ENCODE assay signal across 26 mouse cellular contexts in the genomic region with DNA sequence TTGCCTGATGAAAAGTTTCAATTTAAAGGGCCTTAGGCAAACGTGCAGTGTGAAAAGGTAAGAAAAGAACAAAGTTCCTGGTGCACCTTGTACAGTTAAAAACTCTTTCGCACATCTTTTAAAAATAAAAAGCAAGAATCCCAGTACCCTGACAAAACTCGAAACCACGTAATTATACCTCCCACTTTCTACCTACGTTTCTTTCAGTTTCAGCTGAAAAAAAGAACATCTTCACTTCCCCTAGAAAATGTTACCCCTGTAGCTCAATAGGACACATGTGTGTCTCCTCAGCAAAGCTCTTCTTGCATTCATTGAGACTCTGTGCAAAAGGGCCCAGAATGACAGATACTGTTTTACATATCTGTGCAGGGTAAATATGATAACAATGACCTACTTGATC.
DNase-seq lines count a peak whose midpoint lies in the region; ATAC-seq lines count a peak whose summit lies in the region.
"Had no signal": no experiment of that assay in that cellular context is flagged by ENCODE, and none has a peak within 500 bp of the region (broad histone marks: within the 10 kb centered on the region; RNA-seq: fewer than 3 reads in every experiment).

No protein-coding gene starts in this region.

- H3K27ac ChIP-seq in heart, embryonic 12.5 days (ENCODE audit: poor library complexity, severe bottlenecking), result no peak overlapping the region
- H3K27ac ChIP-seq: embryonic facial prominence, embryonic 13.5 days; embryonic facial prominence, embryonic 15.5 days; forebrain, embryonic 10.5 days; forebrain, embryonic 12.5 days had no signal

- peak; percentile 77 for ATAC-seq in frontal cortex, adult (ENCODE audit: low TSS enrichment)
- no peak for ATAC-seq in heart, embryonic 12.5 days (ENCODE audit: insufficient number of reproducible peaks, low FRiP score)
- ATAC-seq: activated CD4-positive, CD25-positive, alpha-beta regulatory T cell, adult 4 months; forebrain, embryonic 14.5 days; forebrain, embryonic 16.5 days; Patski had no signal

- H3K4me1 ChIP-seq in heart, embryonic 12.5 days (replicated peaks), result no peaks in the 10 kb centered on the region
- H3K4me1 ChIP-seq: embryonic facial prominence, embryonic 13.5 days; embryonic facial prominence, embryonic 15.5 days; forebrain, embryonic 10.5 days; forebrain, embryonic 12.5 days had no signal

- no peaks in the 10 kb centered on the region for H3K27me3 ChIP-seq in splenic B cell, adult 2 months (ENCODE audit: control insufficient read depth, insufficient read depth, low read length, poor library complexity, severe bottlenecking)
- H3K27me3 ChIP-seq in heart, embryonic 12.5 days (replicated peaks), result no peaks in the 10 kb centered on the region
- H3K27me3 ChIP-seq: embryonic facial prominence, embryonic 13.5 days; embryonic facial prominence, embryonic 15.5 days; forebrain, embryonic 12.5 days; Patski had no signal

- no peak for DNase-seq in frontal cortex, postnatal 14 days (ENCODE audit: low spot score in 2 of 2)
- peak; percentile 54 for DNase-seq in brain, adult 2 months (ENCODE audit: low read depth, low spot score)
- peak; percentile 8 for DNase-seq in splenic B cell, adult 2 months (ENCODE audit: low read depth, low spot score)
- DNase-seq in layer of hippocampus, adult 9-10 months (ENCODE audit: low spot score), result no peak
- DNase-seq in spleen, adult 12 weeks (ENCODE audit: low spot score), result no peak
- DNase-seq: adrenal gland, adult 2 months; adrenal gland, postnatal 10 days; adrenal gland, postnatal 25 days; cerebellum, adult 18-20 months; cerebellum, adult 8-10 months; cerebellum, adult 9-11 months; cerebellum, postnatal 14 days; cerebellum, postnatal 36 days; embryo, embryonic 11 days had no signal

- 0 out of 2 replicates have a peak, but pooled peaks cover 3% of the 10 kb centered on the region for H3K9me3 ChIP-seq in heart, embryonic 12.5 days (replicated peaks)
- H3K9me3 ChIP-seq: embryonic facial prominence, embryonic 13.5 days; embryonic facial prominence, embryonic 15.5 days; forebrain, embryonic 12.5 days had no signal

- no peak overlapping the region for H3K4me3 ChIP-seq in heart, embryonic 12.5 days
- H3K4me3 ChIP-seq: embryonic facial prominence, embryonic 13.5 days; embryonic facial prominence, embryonic 15.5 days; erythroblast, embryonic 14.5 days; forebrain, embryonic 10.5 days; forebrain, embryonic 12.5 days had no signal

- no peaks in the 10 kb centered on the region for H3K36me3 ChIP-seq in splenic B cell, adult 2 months (ENCODE audit: control insufficient read depth, insufficient read depth, low read length, poor library complexity, severe bottlenecking)
- no peaks in the 10 kb centered on the region for H3K36me3 ChIP-seq in heart, embryonic 12.5 days
- H3K36me3 ChIP-seq: embryonic facial prominence, embryonic 13.5 days; embryonic facial prominence, embryonic 15.5 days; forebrain, embryonic 10.5 days; forebrain, embryonic 12.5 days; G1E had no signal

- no peak overlapping the region for H3K9ac ChIP-seq in heart, embryonic 12.5 days
- H3K9ac ChIP-seq: embryonic facial prominence, embryonic 13.5 days; embryonic facial prominence, embryonic 15.5 days; forebrain, embryonic 12.5 days had no signal

- no peak overlapping the region for H3K4me2 ChIP-seq in heart, embryonic 12.5 days
- H3K4me2 ChIP-seq: embryonic facial prominence, embryonic 13.5 days; embryonic facial prominence, embryonic 15.5 days; forebrain, embryonic 12.5 days had no signal

- WGBS in heart, embryonic 12.5 days, result 85% methylated on average over 5 of the region's 5 CpGs

Comparison
In these comparisons a context has a peak if more than half of its experiments do, and no peak if none do; other contexts are left out.
1. DNase-seq: peak in brain, adult 2 months (single experiment) and splenic B cell, adult 2 months (single experiment); none in frontal cortex, postnatal 14 days (0 of 2), layer of hippocampus, adult 9-10 months (single experiment) and spleen, adult 12 weeks (single experiment).